Mouse (Mus musculus) heart, embryonic 12.5 days (tissue): ENCODE data around the gene Fam167b. TPM values are rescaled to one million over a fixed set of nuclear protein-coding genes. Genes with fewer than 3 reads are reported as not detected.

Experiments used
- ATAC-seq: fragments of 200-750 bp; cut with Nextera tagmentation; 2 replicates; pipeline ENCODE4 v1.8.0; 2017; ENCODE audit warnings: moderate TSS enrichment, moderate library complexity; ENCODE audit not compliant: insufficient number of reproducible peaks, low FRiP score
- H3K27ac ChIP-seq: fragments of 300-500 bp; sonication (generic); 2 replicates; pipeline ENCODE4 v1.5.1; 2016; ENCODE audit warnings: mild to moderate bottlenecking, moderate library complexity; ENCODE audit not compliant: poor library complexity, severe bottlenecking
- H3K27me3 ChIP-seq: fragments of 300-500 bp; sonication (generic); replicated peaks from 2 replicates; pipeline ENCODE4 v1.6.1; 2016; ENCODE audit warnings: mild to moderate bottlenecking, moderate library complexity
- H3K36me3 ChIP-seq: fragments of 300-500 bp; sonication (generic); 2 replicates; pipeline ENCODE4 v1.6.1; 2016; ENCODE audit warnings: mild to moderate bottlenecking, moderate library complexity
- H3K4me1 ChIP-seq: fragments of 300-500 bp; sonication (generic); replicated peaks from 2 replicates; pipeline ENCODE4 v1.6.1; 2016; ENCODE audit warnings: mild to moderate bottlenecking
- H3K4me2 ChIP-seq: fragments of 300-500 bp; sonication (generic); 2 replicates; pipeline ENCODE4 v1.6.1; 2016; ENCODE audit warnings: mild to moderate bottlenecking, moderate library complexity
- H3K4me3 ChIP-seq: fragments of 300-500 bp; sonication (generic); 2 replicates; pipeline ENCODE4 v1.5.1; 2016; ENCODE audit warnings: mild to moderate bottlenecking
- H3K9ac ChIP-seq: fragments of 300-500 bp; sonication (generic); 2 replicates; pipeline ENCODE4 v1.6.1; 2016; ENCODE audit warnings: mild to moderate bottlenecking, moderate library complexity
- H3K9me3 ChIP-seq: fragments of 300-500 bp; sonication (generic); replicated peaks from 2 replicates; pipeline ENCODE4 v1.6.1; 2016; ENCODE audit warnings: mild to moderate bottlenecking, moderate library complexity
- WGBS: fragments of 180-500 bp; shearing (Covaris S2); methylation state at CpG from one replicate; pipeline ENCODE4 v1.1.7; 2016; 5-methylcytosine and 5-hydroxymethylcytosine counted together
- polyA plus RNA-seq: library from polyadenylated mRNA; unstranded; fragments of >200 nt; fragmentation: Nextera tagmentation; extraction: Ambion mirVana; gene quantifications from 2 replicates; pipeline ENCODE4 v1.2.1, GENCODE M21; 2016

The Fam167b gene
- 4.3 and 4.7 TPM in 2 replicates for polyA plus RNA-seq

- Histone ChIP-seq H3K9ac (no peak within 1 kb of the TSS), H3K27ac (peak within 1 kb of the TSS; percentile 56), H3K4me1 (peaks cover 12% of the 10 kb centered on the region), H3K27me3 (no peaks in the 10 kb centered on the region), H3K36me3 (no peaks in the 10 kb centered on the region), H3K4me3 (0 out of 2 replicates have a peak within 1 kb of the TSS, but pooled peaks have one; percentile 9), H3K9me3 (no peaks in the 10 kb centered on the region), H3K4me2 (peak within 1 kb of the TSS; percentile 30)
- WGBS: 57% methylated on average over 5 of the region's 5 CpGs
- ATAC-seq: no peak
Measured at GRCm38 (mm10) chr4:129578466-129578865, at the start of gene Fam167b. Gene Fam167b (minus strand): TSS chr4:129578549.

- H3K27me3 ChIP-seq: no peaks in the 10 kb centered on the region
- no peak overlapping the region for H3K4me3 ChIP-seq
- 76% methylated on average over 6 of the region's 6 CpGs for WGBS
- H3K9ac ChIP-seq: no peak overlapping the region
- peaks cover 31% of the 10 kb centered on the region for H3K4me1 ChIP-seq
- no peak overlapping the region for H3K4me2 ChIP-seq
- no peak overlapping the region for H3K27ac ChIP-seq
- ATAC-seq: no peak
- H3K9me3 ChIP-seq: no peaks in the 10 kb centered on the region
- peaks cover 52% of the 10 kb centered on the region for H3K36me3 ChIP-seq
Measured at GRCm38 (mm10) chr4:129626035-129626434, 47.7 kb upstream of the Fam167b start.

GRCm38 (mm10) chr4:129625496-129625895, 47.1 kb upstream of the Fam167b start:
- WGBS: 38% methylated on average over 4 of the region's 4 CpGs
- no peaks in the 10 kb centered on the region for H3K27me3 ChIP-seq
- no peak overlapping the region for H3K27ac ChIP-seq
- H3K36me3 ChIP-seq: peaks cover 51% of the 10 kb centered on the region
- H3K9ac ChIP-seq: no peak overlapping the region
- no peak for ATAC-seq
- H3K9me3 ChIP-seq: no peaks in the 10 kb centered on the region
- H3K4me1 ChIP-seq: peaks cover 31% of the 10 kb centered on the region
- H3K4me2 ChIP-seq: peak overlapping the region; percentile 87
- H3K4me3 ChIP-seq: no peak overlapping the region

GRCm38 (mm10) chr4:129625029-129625370, 46.7 kb upstream of the Fam167b start:
- Histone ChIP-seq H3K4me1 (peaks cover 31% of the 10 kb centered on the region), H3K4me2 (peak overlapping the region; percentile 87), H3K36me3 (peaks cover 46% of the 10 kb centered on the region), H3K9ac (peak overlapping the region; percentile 48), H3K9me3 (no peaks in the 10 kb centered on the region), H3K27me3 (no peaks in the 10 kb centered on the region), H3K27ac (peak overlapping the region; percentile 78), H3K4me3 (peak overlapping the region; percentile 79)
- WGBS: 2% methylated on average over 6 of the region's 6 CpGs
- peak; percentile 20; the same call in 1 of the 2 replicates for ATAC-seq

- Histone ChIP-seq H3K9ac (peak overlapping the region; percentile 86), H3K36me3 (peaks cover 42% of the 10 kb centered on the region), H3K4me3 (peak overlapping the region; percentile 79), H3K9me3 (no peaks in the 10 kb centered on the region), H3K27ac (peak overlapping the region; percentile 89), H3K4me1 (peaks cover 31% of the 10 kb centered on the region), H3K27me3 (no peaks in the 10 kb centered on the region), H3K4me2 (peak overlapping the region; percentile 87)
- WGBS: 1% methylated on average over 18 of the region's 18 CpGs
- ATAC-seq: peak; percentile 88
Measured at GRCm38 (mm10) chr4:129624281-129625028, 46.1 kb upstream of the Fam167b start.

- peak within 1 kb of the TSS; percentile 79 for H3K4me3 ChIP-seq
- 0 out of 2 replicates have a peak, but pooled peaks have one; percentile 30 for ATAC-seq
- H3K9me3 ChIP-seq: no peaks in the 10 kb centered on the region
- H3K4me2 ChIP-seq: peak within 1 kb of the TSS; percentile 87
- peaks cover 34% of the 10 kb centered on the region for H3K36me3 ChIP-seq
- peak within 1 kb of the TSS; percentile 89 for H3K27ac ChIP-seq
- WGBS: under 1% methylated on average over 10 of the region's 10 CpGs
- peaks cover 31% of the 10 kb centered on the region for H3K4me1 ChIP-seq
- H3K9ac ChIP-seq: peak within 1 kb of the TSS; percentile 86
- H3K27me3 ChIP-seq: no peaks in the 10 kb centered on the region
Measured at GRCm38 (mm10) chr4:129623681-129624091, 45.3 kb upstream of the Fam167b start, which contains the start of gene Ccdc28b. Gene Ccdc28b (minus strand): TSS chr4:129623947.

GRCm38 (mm10) chr4:129622803-129623535, 44.6 kb upstream of the Fam167b start:
- peak overlapping the region; percentile 87 for H3K4me2 ChIP-seq
- ATAC-seq: no peak
- peak overlapping the region; percentile 79 for H3K4me3 ChIP-seq
- H3K9me3 ChIP-seq: no peaks in the 10 kb centered on the region
- H3K27me3 ChIP-seq: no peaks in the 10 kb centered on the region
- peak overlapping the region; percentile 86 for H3K9ac ChIP-seq
- peaks cover 36% of the 10 kb centered on the region for H3K4me1 ChIP-seq
- peak overlapping the region; percentile 89; the same call in 1 of the 2 replicates for H3K27ac ChIP-seq
- peaks cover 27% of the 10 kb centered on the region for H3K36me3 ChIP-seq
- 16% methylated on average over 8 of the region's 8 CpGs for WGBS

- 69% methylated on average over 11 of the region's 11 CpGs for WGBS
- Histone ChIP-seq H3K4me2 (peak overlapping the region; percentile 87), H3K27ac (peak overlapping the region; percentile 67; the same call in 1 of the 2 replicates), H3K9ac (peak overlapping the region; percentile 86), H3K4me3 (peak overlapping the region; percentile 79; the same call in 1 of the 2 replicates), H3K4me1 (peaks cover 41% of the 10 kb centered on the region), H3K27me3 (no peaks in the 10 kb centered on the region), H3K36me3 (peaks cover 21% of the 10 kb centered on the region), H3K9me3 (no peaks in the 10 kb centered on the region)
- no peak for ATAC-seq
Measured at GRCm38 (mm10) chr4:129622120-129622802, 43.9 kb upstream of the Fam167b start.

- no peak overlapping the region for H3K4me3 ChIP-seq
- no peak overlapping the region for H3K9ac ChIP-seq
- H3K27ac ChIP-seq: peak overlapping the region; percentile 67
- peak overlapping the region; percentile 25; the same call in 1 of the 2 replicates for H3K4me2 ChIP-seq
- peaks cover 21% of the 10 kb centered on the region for H3K36me3 ChIP-seq
- H3K9me3 ChIP-seq: no peaks in the 10 kb centered on the region
- ATAC-seq: no peak
- 63% methylated on average over 8 of the region's 8 CpGs for WGBS
- no peaks in the 10 kb centered on the region for H3K27me3 ChIP-seq
- H3K4me1 ChIP-seq: peaks cover 41% of the 10 kb centered on the region
Measured at GRCm38 (mm10) chr4:129621283-129621841, 43.0 kb upstream of the Fam167b start.

GRCm38 (mm10) chr4:129620419-129621282, 42.3 kb upstream of the Fam167b start:
- Histone ChIP-seq H3K4me2 (peak overlapping the region; percentile 25; the same call in 1 of the 2 replicates), H3K27me3 (no peaks in the 10 kb centered on the region), H3K9ac (no peak overlapping the region), H3K9me3 (no peaks in the 10 kb centered on the region), H3K4me1 (peaks cover 38% of the 10 kb centered on the region), H3K27ac (peak overlapping the region; percentile 67), H3K4me3 (no peak overlapping the region), H3K36me3 (peaks cover 24% of the 10 kb centered on the region)
- 82% methylated on average over 11 of the region's 11 CpGs for WGBS
- no peak for ATAC-seq
